Mouse (Mus musculus) thymus, adult 2 months (tissue): ENCODE results near the gene Ankrd28.

ENCODE experiments used
- CTCF ChIP-seq: fragments of 200-500 bp; IDR thresholded peaks from 2 replicates; pipeline ENCODE4 v1.5.1; 2012; ENCODE audit warnings: mild to moderate bottlenecking, control low read depth, low read length, moderate library complexity, borderline replicate concordance; ENCODE audit not compliant: control insufficient read depth, poor library complexity, insufficient read depth; ENCODE audit errors: extremely low read depth
- POLR2A ChIP-seq: fragments of 200-500 bp; IDR thresholded peaks from 2 replicates; pipeline ENCODE4 v1.6.1; 2012; ENCODE audit warnings: mild to moderate bottlenecking, low read length, control low read depth, moderate library complexity; ENCODE audit not compliant: control insufficient read depth, poor library complexity, insufficient read depth; ENCODE audit errors: extremely low read depth

GRCm38 (mm10) chr14:31832022-31832421, 1.6 kb upstream of the Ankrd28 start:
- TF ChIP-seq POLR2A (no peak), CTCF (no peak)
